Mouse (Mus musculus) CH12.LX (cell line): ENCODE results near the gene Nrbf2.

Experiments used
- CHD2 ChIP-seq: IDR thresholded peaks from 2 replicates; pipeline ENCODE4 v1.6.1; 2011; ENCODE audit warnings: low read length, improper control_type of control experiment
- CTCF ChIP-seq, 2 experiments: IDR thresholded peaks in 1 of 2; conservative IDR thresholded peaks in 1 of 2; 2 replicates each; pipeline ENCODE4 v1.5.1; 2011 to 2012; ENCODE audit warnings: low read depth in 2 of 2, low read length in 2 of 2, improper control_type of control experiment in 1 of 2, inconsistent platforms in 1 of 2, mild to moderate bottlenecking in 1 of 2, moderate library complexity in 1 of 2
- ETS1 ChIP-seq: conservative IDR thresholded peaks from 2 replicates; pipeline ENCODE4 v1.6.1; 2012; ENCODE audit warnings: low read depth, mild to moderate bottlenecking, inconsistent platforms, low read length, improper control_type of control experiment, moderate library complexity
- HCFC1 ChIP-seq: IDR thresholded peaks from 2 replicates; pipeline ENCODE4 v1.6.1; 2012; ENCODE audit warnings: low read depth, mild to moderate bottlenecking, inconsistent platforms, low read length, improper control_type of control experiment
- MAX ChIP-seq: IDR thresholded peaks from 2 replicates; pipeline ENCODE4 v1.6.1; 2011; ENCODE audit warnings: low read length, improper control_type of control experiment
- PAX5 ChIP-seq: IDR thresholded peaks from 2 replicates; pipeline ENCODE4 v1.6.1; 2012; ENCODE audit warnings: low read length, inconsistent platforms, mixed read lengths
- POLR2A ChIP-seq: IDR thresholded peaks from 2 replicates; pipeline ENCODE4 v1.6.1; 2011; ENCODE audit warnings: low read depth, mild to moderate bottlenecking, improper control_type of control experiment, low read length
- POLR2AphosphoS2 ChIP-seq: IDR thresholded peaks from 2 replicates; pipeline ENCODE4 v1.6.1; 2011; ENCODE audit warnings: low read depth, low read length, improper control_type of control experiment
- RAD21 ChIP-seq: IDR thresholded peaks from 2 replicates; pipeline ENCODE4 v1.6.1; 2011; ENCODE audit warnings: low read depth, mild to moderate bottlenecking, low read length, improper control_type of control experiment, moderate library complexity
- TBP ChIP-seq: conservative IDR thresholded peaks from 2 replicates; pipeline ENCODE4 v1.6.1; 2011; ENCODE audit warnings: low read depth, low read length, improper control_type of control experiment
- USF1 ChIP-seq: IDR thresholded peaks from 2 replicates; pipeline ENCODE4 v1.6.1; 2014; ENCODE audit warnings: low read depth, mild to moderate bottlenecking, inconsistent platforms, low read length, improper control_type of control experiment

- TF ChIP-seq PAX5 (no peak), HCFC1 (no peak), TBP (no peak), MAX (no peak), POLR2A (no peak), CTCF (conservative IDR thresholded peaks at IDR 0.05 in 1 of 2, IDR thresholded peaks at IDR 0.05 in 1 of 2; ENCODE audit: low read depth in 2 of 2, low read length in 2 of 2) (no peak), ETS1 (no peak), POLR2AphosphoS2 (no peak), CHD2 (no peak), USF1 (no peak), RAD21 (no peak)
These were observed 10.9 kb upstream of the Nrbf2 start for GRCm38 (mm10) chr10:67295938-67296466.
